Mouse (Mus musculus) forebrain, embryonic 13.5 days (tissue): ENCODE results near the gene Tdp2. TPM values are rescaled to one million over a fixed set of nuclear protein-coding genes. Genes with fewer than 3 reads are reported as not detected.

Experiments used
- ATAC-seq: fragments of 200-750 bp; cut with Nextera tagmentation; 2 replicates; pipeline ENCODE4 v1.8.0; 2017
- H3K27ac ChIP-seq: fragments of 300-500 bp; sonication (generic); 2 replicates; pipeline ENCODE4 v1.5.1; 2015; ENCODE audit warnings: inconsistent platforms, mild to moderate bottlenecking, moderate library complexity
- H3K27me3 ChIP-seq: fragments of 300-500 bp; sonication (generic); 2 replicates; pipeline ENCODE4 v1.6.1; 2015; ENCODE audit warnings: mild to moderate bottlenecking, inconsistent platforms
- H3K36me3 ChIP-seq: fragments of 300-500 bp; sonication (generic); 2 replicates; pipeline ENCODE4 v1.6.1; 2015; ENCODE audit warnings: mild to moderate bottlenecking, inconsistent platforms; ENCODE audit not compliant: poor library complexity, severe bottlenecking
- H3K4me1 ChIP-seq: fragments of 300-500 bp; sonication (generic); 2 replicates; pipeline ENCODE4 v1.6.1; 2015; ENCODE audit warnings: inconsistent platforms
- H3K4me2 ChIP-seq: fragments of 300-500 bp; sonication (generic); 2 replicates; pipeline ENCODE4 v1.6.1; 2015; ENCODE audit warnings: inconsistent platforms, mild to moderate bottlenecking, moderate library complexity
- H3K4me3 ChIP-seq: fragments of 300-500 bp; sonication (generic); 2 replicates; pipeline ENCODE4 v1.5.1; 2015; ENCODE audit warnings: mild to moderate bottlenecking, inconsistent platforms
- H3K9ac ChIP-seq: fragments of 300-500 bp; sonication (generic); 2 replicates; pipeline ENCODE4 v1.6.1; 2015; ENCODE audit warnings: mild to moderate bottlenecking, inconsistent platforms
- H3K9me3 ChIP-seq: fragments of 300-500 bp; sonication (generic); replicated peaks from 2 replicates; pipeline ENCODE4 v1.6.1; 2016; ENCODE audit warnings: inconsistent platforms
- WGBS: fragments of 180-500 bp; shearing (Covaris S2); methylation state at CpG from one replicate; pipeline ENCODE4 v1.1.7; 2015; 5-methylcytosine and 5-hydroxymethylcytosine counted together
- polyA plus RNA-seq: library from polyadenylated mRNA; unstranded; fragments of >200 nt; fragmentation: Nextera tagmentation; extraction: Ambion mirVana; gene quantifications from 2 replicates; pipeline ENCODE4 v1.2.1, GENCODE M21; 2015

Tdp2 gene
- polyA plus RNA-seq, 1 experiment from 2014 or later, result 58.3 TPM

DNA sequence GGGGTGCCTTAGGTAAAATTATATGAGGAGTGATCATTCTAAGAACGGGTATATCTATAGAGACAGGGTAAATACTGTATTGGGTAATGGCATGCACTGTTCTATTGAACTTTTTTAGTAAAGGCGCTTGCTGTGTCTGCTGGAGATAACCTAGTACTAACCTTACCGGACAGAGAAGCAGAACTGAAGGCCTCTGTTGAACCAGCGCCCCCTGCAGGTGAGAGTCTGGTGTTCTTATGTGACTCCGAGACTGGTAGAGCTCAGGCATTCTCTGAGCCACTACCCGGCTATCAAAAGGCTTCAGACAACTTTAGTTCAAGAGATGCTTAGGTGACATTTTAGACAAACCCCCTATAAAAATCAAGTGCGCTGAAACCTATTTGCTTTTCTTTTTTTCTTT, 31.0 kb downstream of the Tdp2 start:
- H3K4me3 ChIP-seq, result no peak overlapping the region
- 64% methylated on average over 7 of the region's 7 CpGs for WGBS
- no peak overlapping the region for H3K27ac ChIP-seq
- H3K4me2 ChIP-seq, result no peak overlapping the region
- H3K9ac ChIP-seq, result no peak overlapping the region
- H3K4me1 ChIP-seq, result no peaks in the 10 kb centered on the region
- no peaks in the 10 kb centered on the region for H3K27me3 ChIP-seq
- H3K9me3 ChIP-seq, result no peaks in the 10 kb centered on the region
- H3K36me3 ChIP-seq, result no peaks in the 10 kb centered on the region
- ATAC-seq, result no peak

DNA sequence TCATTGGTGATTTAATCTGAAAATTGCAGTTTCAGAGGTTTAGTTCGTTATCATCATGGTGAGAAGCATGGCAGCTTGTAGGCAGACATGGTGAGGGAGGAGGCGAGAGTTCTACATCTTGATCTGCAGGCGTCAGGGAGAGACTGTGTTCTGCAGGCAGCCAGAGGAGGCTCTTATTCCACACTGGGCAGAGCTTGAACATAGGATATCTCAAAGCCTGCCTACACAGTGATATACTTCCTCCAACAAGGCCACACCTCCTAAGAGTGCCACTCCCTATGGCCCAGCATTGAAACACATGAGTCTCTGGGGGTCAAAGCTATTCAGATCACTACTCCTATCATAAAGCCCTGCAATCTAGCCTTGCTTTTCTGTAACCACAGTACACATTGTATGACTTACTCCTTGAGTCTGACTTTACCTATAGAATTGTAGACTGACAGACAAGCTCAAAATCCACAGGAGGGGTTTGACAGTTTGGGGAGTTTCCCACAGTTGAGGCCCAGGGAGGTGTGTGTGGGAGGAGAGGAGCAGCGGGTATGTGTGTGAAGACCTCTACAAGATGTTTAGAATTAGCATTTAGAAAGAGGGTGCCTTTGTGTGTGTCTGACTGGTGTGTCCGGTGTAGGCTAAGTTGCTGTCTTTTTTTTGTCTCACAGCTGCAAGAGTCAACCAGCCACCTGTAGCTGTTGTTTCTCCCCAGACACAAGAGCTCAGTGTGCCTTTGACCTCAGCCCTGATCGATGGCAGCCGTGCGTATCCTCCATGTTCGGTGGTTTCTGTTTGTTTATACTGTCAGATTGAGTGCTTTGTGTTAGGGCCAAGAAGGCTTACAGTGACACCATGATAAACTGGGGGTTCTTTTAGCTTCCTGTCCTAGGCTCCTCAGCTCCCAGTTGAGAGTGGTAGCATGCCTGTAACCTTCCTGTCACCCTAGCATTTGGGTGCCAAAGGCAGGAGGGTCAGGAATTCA, 35.2 kb downstream of the Tdp2 start:
- Histone ChIP-seq H3K4me3 (no peak overlapping the region), H3K4me2 (no peak overlapping the region), H3K27ac (no peak overlapping the region), H3K9me3 (no peaks in the 10 kb centered on the region), H3K9ac (no peak overlapping the region), H3K36me3 (no peaks in the 10 kb centered on the region), H3K4me1 (no peaks in the 10 kb centered on the region), H3K27me3 (no peaks in the 10 kb centered on the region)
- no peak for ATAC-seq
- WGBS, result 77% methylated on average over 9 of the region's 9 CpGs

DNA sequence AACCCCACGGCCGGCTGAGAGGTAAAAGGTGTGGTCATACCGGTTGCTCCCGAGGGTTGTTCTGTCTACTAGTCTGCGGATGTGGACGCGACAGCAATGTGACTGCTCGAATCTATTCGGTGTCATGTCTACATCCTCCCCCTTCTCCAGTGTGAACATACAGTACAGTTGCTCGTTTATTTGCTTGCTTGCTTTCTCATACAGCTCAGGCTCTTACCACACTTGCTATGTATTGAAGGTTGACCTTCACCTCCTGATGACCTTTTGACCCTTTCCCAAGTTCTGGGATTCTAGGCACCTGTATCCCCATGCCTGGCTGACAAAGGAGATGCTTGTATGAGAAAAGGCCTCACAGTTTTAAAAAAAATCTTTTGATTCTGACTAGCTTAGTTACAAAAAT, 36.3 kb downstream of the Tdp2 start:
- Histone ChIP-seq H3K9ac (no peak overlapping the region), H3K27ac (no peak overlapping the region), H3K27me3 (no peaks in the 10 kb centered on the region), H3K36me3 (no peaks in the 10 kb centered on the region), H3K4me1 (no peaks in the 10 kb centered on the region), H3K4me2 (no peak overlapping the region), H3K9me3 (no peaks in the 10 kb centered on the region), H3K4me3 (no peak overlapping the region)
- whole genome bisulfite sequencing, result 93% methylated on average over 10 of the region's 10 CpGs
- ATAC-seq, result no peak

DNA sequence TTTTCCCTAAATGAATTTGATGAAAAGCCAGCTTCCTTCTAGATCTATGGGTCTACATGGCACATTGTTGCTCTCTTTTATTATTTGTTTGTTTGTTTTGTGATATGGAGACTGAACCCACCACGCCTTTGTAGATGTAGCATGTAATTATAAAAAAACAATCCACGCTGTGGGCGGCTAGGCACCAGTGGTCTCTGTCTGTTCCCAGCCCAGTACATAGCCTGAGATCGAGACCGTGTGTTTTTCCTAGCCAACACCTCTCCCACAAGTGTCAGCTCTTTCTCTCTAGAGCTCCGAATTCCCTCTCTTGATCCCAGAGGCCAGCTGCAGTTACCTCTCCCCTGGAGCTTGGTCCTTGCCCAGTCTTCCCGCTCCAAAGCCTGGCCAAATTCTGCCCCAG, 36.8 kb downstream of the Tdp2 start:
- no peaks in the 10 kb centered on the region for H3K36me3 ChIP-seq
- WGBS, result 88% methylated on average over 7 of the region's 7 CpGs
- H3K4me3 ChIP-seq, result no peak overlapping the region
- H3K27ac ChIP-seq, result no peak overlapping the region
- H3K9me3 ChIP-seq, result no peaks in the 10 kb centered on the region
- ATAC-seq, result no peak
- H3K9ac ChIP-seq, result no peak overlapping the region
- H3K4me2 ChIP-seq, result no peak overlapping the region
- H3K4me1 ChIP-seq, result no peaks in the 10 kb centered on the region
- no peaks in the 10 kb centered on the region for H3K27me3 ChIP-seq

DNA sequence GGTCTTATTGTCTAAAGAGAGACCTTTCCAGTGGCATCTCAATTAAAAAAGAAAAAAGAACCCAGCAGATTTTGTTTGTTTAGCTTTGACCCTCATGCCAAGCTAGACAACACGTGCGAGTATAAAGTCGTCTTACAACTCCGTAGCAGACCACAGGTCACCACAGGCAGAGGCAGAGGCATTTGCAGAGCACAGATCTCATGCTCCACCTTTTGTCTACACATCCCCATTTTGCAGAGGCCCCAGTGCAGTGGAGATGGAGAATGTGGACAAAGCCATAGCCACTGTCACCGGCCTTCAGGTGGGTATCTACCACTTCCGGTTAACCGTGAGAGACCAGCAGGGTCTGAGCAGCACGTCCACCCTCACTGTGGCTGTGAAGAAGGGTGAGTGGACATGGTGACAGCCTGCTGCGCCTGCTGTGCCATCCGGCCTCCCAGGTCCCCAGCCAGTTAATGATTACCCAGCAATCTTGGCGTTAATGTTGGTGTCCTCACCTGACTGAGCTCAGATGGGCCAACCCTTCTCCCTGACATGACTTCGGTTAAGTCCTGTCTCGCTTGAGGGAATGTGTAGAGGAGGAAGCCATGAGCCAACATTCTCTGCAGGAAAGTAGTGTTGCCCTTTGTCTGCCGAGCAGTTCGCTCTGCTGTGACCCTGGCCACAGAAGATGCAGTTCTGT, 48.0 kb downstream of the Tdp2 start:
- Histone ChIP-seq H3K9ac (no peak overlapping the region), H3K9me3 (0 out of 2 replicates have a peak, but pooled peaks cover 9% of the 10 kb centered on the region), H3K4me2 (no peak overlapping the region), H3K4me3 (no peak overlapping the region), H3K36me3 (no peaks in the 10 kb centered on the region), H3K27me3 (no peaks in the 10 kb centered on the region), H3K27ac (no peak overlapping the region), H3K4me1 (no peaks in the 10 kb centered on the region)
- 90% methylated on average over 15 of the region's 15 CpGs for WGBS
- ATAC-seq, result no peak

DNA sequence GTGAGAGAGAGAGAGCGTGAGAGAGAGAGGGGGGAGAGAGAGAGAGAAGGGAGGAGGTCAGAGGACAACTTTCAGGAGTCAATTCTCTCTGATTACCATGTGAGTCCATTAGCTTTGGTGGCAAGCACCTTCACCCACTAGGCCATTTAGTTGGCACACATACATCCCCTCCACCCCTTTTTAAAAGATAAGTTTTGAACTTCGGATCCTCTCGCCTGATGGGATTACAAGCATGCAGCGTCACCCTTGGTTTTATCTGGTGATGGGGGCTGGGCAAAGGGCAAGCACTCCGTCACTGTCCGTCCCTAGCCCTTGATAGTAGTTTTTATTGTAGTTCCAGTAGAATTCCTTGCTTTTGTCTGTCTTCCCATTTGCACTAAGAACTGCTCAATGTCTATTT, 48.7 kb downstream of the Tdp2 start:
- no peaks in the 10 kb centered on the region for H3K36me3 ChIP-seq
- H3K4me3 ChIP-seq, result no peak overlapping the region
- 90% methylated on average over 6 of the region's 6 CpGs for WGBS
- no peaks in the 10 kb centered on the region for H3K27me3 ChIP-seq
- 0 out of 2 replicates have a peak, but pooled peaks cover 10% of the 10 kb centered on the region for H3K9me3 ChIP-seq
- H3K4me2 ChIP-seq, result no peak overlapping the region
- no peak overlapping the region for H3K9ac ChIP-seq
- no peak for ATAC-seq
- H3K4me1 ChIP-seq, result no peaks in the 10 kb centered on the region
- no peak overlapping the region for H3K27ac ChIP-seq

DNA sequence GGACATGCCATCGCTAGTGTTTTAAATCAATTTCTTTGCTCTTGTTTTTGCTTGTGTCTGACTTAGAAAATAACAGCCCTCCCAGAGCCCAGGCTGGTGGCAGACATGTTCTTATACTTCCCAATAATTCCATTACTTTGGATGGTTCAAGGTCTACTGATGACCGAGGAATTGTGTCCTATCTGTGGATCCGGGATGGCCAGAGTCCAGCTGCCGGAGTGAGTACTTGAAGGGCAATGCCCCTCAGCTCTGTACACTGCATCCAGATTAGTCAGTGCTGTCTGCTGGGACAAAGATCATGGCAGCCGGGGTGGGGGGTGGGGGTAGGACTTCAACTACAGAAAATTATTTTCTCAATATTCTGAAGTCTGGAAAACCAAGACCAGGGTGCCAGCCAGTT, 49.2 kb downstream of the Tdp2 start:
- Histone ChIP-seq H3K27me3 (no peaks in the 10 kb centered on the region), H3K4me1 (no peaks in the 10 kb centered on the region), H3K9ac (no peak overlapping the region), H3K27ac (no peak overlapping the region), H3K4me2 (no peak overlapping the region), H3K36me3 (no peaks in the 10 kb centered on the region), H3K9me3 (0 out of 2 replicates have a peak, but pooled peaks cover 8% of the 10 kb centered on the region), H3K4me3 (no peak overlapping the region)
- ATAC-seq, result no peak
- 93% methylated on average over 5 of the region's 5 CpGs for WGBS

DNA sequence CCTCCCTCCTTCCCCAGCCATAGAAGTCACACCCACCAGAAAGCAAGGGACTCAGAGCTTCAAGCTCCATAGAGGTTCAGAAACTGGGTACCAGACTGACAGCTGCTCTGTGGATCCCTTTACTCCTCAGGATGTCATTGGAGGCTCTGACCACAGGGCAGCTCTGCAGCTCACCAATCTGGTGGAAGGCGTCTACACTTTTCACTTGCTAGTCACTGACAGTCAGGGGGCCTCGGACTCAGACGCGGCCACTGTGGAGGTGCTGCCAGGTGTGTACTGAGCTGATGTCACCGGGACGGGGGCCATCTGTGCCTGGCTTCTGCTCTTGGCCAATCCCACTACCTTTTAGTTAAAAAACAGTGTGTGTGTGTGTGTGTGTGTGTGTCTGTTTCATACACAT, 50.9 kb downstream of the Tdp2 start:
- Histone ChIP-seq H3K4me1 (no peaks in the 10 kb centered on the region), H3K27ac (no peak overlapping the region), H3K9ac (no peak overlapping the region), H3K27me3 (no peaks in the 10 kb centered on the region), H3K4me2 (no peak overlapping the region), H3K9me3 (0 out of 2 replicates have a peak, but pooled peaks cover 8% of the 10 kb centered on the region), H3K4me3 (no peak overlapping the region), H3K36me3 (no peaks in the 10 kb centered on the region)
- WGBS, result 95% methylated on average over 6 of the region's 6 CpGs
- no peak for ATAC-seq

DNA sequence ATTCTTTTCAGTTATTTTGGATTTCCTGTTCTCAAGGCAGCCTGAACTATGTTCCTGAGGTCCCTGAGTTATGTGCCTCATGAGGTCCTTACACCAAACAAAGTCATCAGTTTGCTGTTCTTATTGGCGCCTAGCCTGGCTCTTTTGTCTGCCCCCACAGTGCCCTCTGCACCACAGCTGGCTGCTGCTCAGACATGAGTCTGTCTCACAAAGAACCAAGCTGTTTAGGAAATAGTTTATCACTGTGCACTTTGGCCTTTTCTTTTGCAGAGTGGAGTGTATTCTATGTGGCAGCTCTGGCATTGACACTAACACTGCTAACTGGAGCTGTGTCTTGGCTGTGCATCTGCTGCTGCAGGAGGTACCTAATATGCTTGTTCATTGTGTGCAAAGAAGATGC, 58.1 kb downstream of the Tdp2 start:
- Histone ChIP-seq H3K9me3 (0 out of 2 replicates have a peak, but pooled peaks cover 2% of the 10 kb centered on the region), H3K4me2 (no peak overlapping the region), H3K27me3 (no peaks in the 10 kb centered on the region), H3K4me3 (no peak overlapping the region), H3K9ac (no peak overlapping the region), H3K4me1 (no peaks in the 10 kb centered on the region), H3K36me3 (no peaks in the 10 kb centered on the region), H3K27ac (no peak overlapping the region)
- ATAC-seq, result no peak
- 60% methylated on average over 1 of the region's 1 CpGs for WGBS

Other genes with a start within 250 kb of the Tdp2 start
- gene Ripor2, start 249.5 kb upstream of the Tdp2 start, polyA plus RNA-seq, result 15.8 and 20.0 TPM in 2 replicates
- not detected in 2 replicates for gene Armh2, start 90.4 kb upstream of the Tdp2 start, polyA plus RNA-seq
- 108 and 109 TPM in 2 replicates for gene Gmnn, start 69.8 kb upstream of the Tdp2 start, polyA plus RNA-seq
- 27.8 and 28.4 TPM in 2 replicates for gene BC005537, start 30.0 kb upstream of the Tdp2 start, polyA plus RNA-seq
- 63.6 and 66.5 TPM in 2 replicates for gene Acot13, start 139 bp upstream of the Tdp2 start, polyA plus RNA-seq
- gene D130043K22Rik, start 13.5 kb downstream of the Tdp2 start, polyA plus RNA-seq, result 0.96 and 1.4 TPM in 2 replicates
- 6.2 and 7.5 TPM in 2 replicates for gene Aldh5a1, start 106.0 kb downstream of the Tdp2 start, polyA plus RNA-seq
- gene Gpld1, start 111.5 kb downstream of the Tdp2 start, polyA plus RNA-seq, result 0.27 and 0.47 TPM in 2 replicates
- gene Mrs2, start 188.7 kb downstream of the Tdp2 start, polyA plus RNA-seq, result 13.8 and 17.3 TPM in 2 replicates
- gene Dcdc2a, start 224.3 kb downstream of the Tdp2 start, polyA plus RNA-seq, result 1.9 and 2.1 TPM in 2 replicates